Mouse (Mus musculus) stomach, embryonic 14.5 days (tissue): Measurements from ENCODE around the gene Pih1d1. TPM values are rescaled to one million over a fixed set of nuclear protein-coding genes. Genes with fewer than 3 reads are reported as not detected.
"Not testable (repeated sequence)": the region's sequence is repeated elsewhere in the genome, so short reads cannot be mapped to it uniquely, and the experiment has no call there.

ENCODE experiments used
- ATAC-seq: fragments of 200-750 bp; cut with Nextera tagmentation; 2 replicates; pipeline ENCODE4 v1.8.0; 2017; ENCODE audit warnings: low read depth, moderate TSS enrichment; ENCODE audit not compliant: insufficient number of reproducible peaks, insufficient read depth, low FRiP score
- H3K27ac ChIP-seq: fragments of 300-500 bp; sonication (generic); 2 replicates; pipeline ENCODE4 v1.5.1; 2014; ENCODE audit warnings: mild to moderate bottlenecking, low read length, moderate library complexity, mixed read lengths
- H3K27me3 ChIP-seq: fragments of 300-500 bp; sonication (generic); 2 replicates; pipeline ENCODE4 v1.6.1; 2014; ENCODE audit warnings: low read length, control low read depth, mixed read lengths; ENCODE audit not compliant: control insufficient read depth, insufficient read depth
- H3K36me3 ChIP-seq: fragments of 300-500 bp; sonication (generic); 2 replicates; pipeline ENCODE4 v1.6.1; 2014; ENCODE audit warnings: mild to moderate bottlenecking, control low read depth, low read length, moderate library complexity, mixed read lengths; ENCODE audit not compliant: control insufficient read depth, insufficient read depth
- H3K4me1 ChIP-seq: fragments of 300-500 bp; sonication (generic); 2 replicates; pipeline ENCODE4 v1.6.1; 2014; ENCODE audit warnings: low read length, control low read depth, mixed read lengths; ENCODE audit not compliant: control insufficient read depth, insufficient read depth
- H3K4me2 ChIP-seq: fragments of 300-500 bp; sonication (generic); replicated peaks from 2 replicates; pipeline ENCODE4 v1.6.1; 2014; ENCODE audit warnings: low read depth, low read length, control low read depth
- H3K4me3 ChIP-seq: fragments of 300-500 bp; sonication (generic); 2 replicates; pipeline ENCODE4 v1.5.1; 2014; ENCODE audit warnings: low read depth, low read length, control low read depth
- H3K9ac ChIP-seq: fragments of 300-500 bp; sonication (generic); replicated peaks from 2 replicates; pipeline ENCODE4 v1.6.1; 2014; ENCODE audit warnings: low read depth, mild to moderate bottlenecking, control low read depth, low read length, moderate library complexity, mixed read lengths
- H3K9me3 ChIP-seq: fragments of 300-500 bp; sonication (generic); 2 replicates; pipeline ENCODE4 v1.6.1; 2016; ENCODE audit warnings: low read depth, low read length, control low read depth; ENCODE audit not compliant: control insufficient read depth
- WGBS: fragments of 180-500 bp; shearing (Covaris S2); extraction: QIAGEN DNeasy Blood & Tissue Kit; methylation state at CpG from one replicate; pipeline ENCODE4 v1.1.7; 2014; 5-methylcytosine and 5-hydroxymethylcytosine counted together
- polyA plus RNA-seq: library from polyadenylated mRNA; unstranded; fragments of >200 nt; fragmentation: Nextera tagmentation; extraction: Ambion mirVana; gene quantifications from 2 replicates; pipeline ENCODE4 v1.2.1, GENCODE M21; 2014

Pih1d1 gene
- polyA plus RNA-seq, 1 experiment from 2014 or later, result 114 TPM

DNA sequence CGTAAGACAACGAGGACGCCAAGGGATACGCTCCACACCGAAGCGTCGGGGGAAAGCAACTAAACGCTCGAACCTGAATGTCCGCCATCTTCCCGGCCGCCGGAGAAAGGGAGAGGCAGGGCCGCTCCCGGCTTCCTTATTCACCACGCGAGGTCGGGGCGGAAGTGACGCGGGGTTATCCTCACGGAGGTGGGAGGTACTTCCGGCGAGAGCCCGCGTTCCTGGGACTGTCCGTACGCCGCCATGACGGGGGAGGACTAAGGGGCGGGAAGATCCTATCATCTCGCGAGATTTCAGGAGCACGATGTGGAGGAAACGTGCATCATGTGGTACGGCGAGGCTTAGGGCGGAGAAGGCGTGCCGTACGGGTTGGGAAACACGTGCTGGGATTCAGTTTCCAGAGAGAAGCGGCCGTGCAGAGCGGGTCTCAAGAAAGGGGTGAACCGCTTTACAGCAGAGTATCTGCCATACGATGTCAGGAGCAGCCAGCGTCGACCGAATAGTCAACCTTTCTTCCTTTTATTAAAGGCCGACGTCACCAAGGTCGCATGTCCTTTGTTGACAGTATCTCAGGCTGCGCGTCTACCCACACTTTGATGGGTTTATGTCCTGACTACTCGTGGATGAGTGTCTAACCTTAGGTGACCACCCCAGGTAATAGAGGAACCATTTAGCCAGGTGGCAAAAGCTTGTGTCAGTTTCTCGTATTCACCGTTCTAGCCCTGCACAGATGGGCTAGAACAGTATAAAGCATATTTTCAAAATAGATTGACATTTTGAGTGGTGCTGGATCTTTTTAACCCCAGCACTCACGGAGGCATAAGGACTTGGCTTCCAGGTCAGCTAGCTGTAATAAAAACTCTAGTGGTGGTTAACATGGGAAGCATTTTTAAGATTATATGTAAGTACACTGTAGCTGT, 29.6 kb upstream of the Pih1d1 start, which contains the start of gene Rps11:
Gene Rps11 (minus strand): TSS at position 216 of the 920 bp plus-strand sequence.
- Histone ChIP-seq H3K9me3 (no peaks in the 10 kb centered on the region), H3K4me1 (peaks cover 28% of the 10 kb centered on the region), H3K36me3 (peaks cover 64% of the 10 kb centered on the region), H3K4me2 (peak within 1 kb of the TSS; percentile 84), H3K4me3 (peak within 1 kb of the TSS; percentile 99), H3K27me3 (no peaks in the 10 kb centered on the region), H3K9ac (peak within 1 kb of the TSS; percentile 100), H3K27ac (peak within 1 kb of the TSS; percentile 90)
- WGBS, result under 1% methylated on average over 59 of the region's 59 CpGs
- peak; percentile 87 for ATAC-seq

DNA sequence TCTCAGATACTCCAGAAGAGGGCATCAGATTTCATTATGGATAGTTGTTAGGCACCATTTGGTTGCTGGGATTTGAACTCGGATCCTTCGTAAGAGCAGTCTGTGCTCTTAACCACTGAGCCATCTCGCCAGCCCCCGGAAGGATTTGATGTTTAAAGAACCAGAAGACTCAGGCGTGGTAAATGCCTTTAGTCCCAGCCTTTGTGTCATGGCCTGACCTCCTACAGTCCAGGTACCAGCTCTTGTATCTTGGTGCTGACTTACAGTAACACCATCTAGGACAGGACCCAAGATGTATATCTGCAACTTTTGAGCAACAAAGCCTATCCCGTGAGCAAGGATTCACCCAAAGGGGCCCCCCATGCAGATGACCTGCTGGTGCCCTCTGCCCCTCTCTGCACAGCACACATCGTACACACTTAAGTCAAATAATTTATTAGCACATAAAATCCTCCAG, 28.9 kb upstream of the Pih1d1 start:
- ATAC-seq, result no peak
- Histone ChIP-seq H3K4me1 (peaks cover 31% of the 10 kb centered on the region), H3K27me3 (no peaks in the 10 kb centered on the region), H3K4me2 (peak overlapping the region; percentile 25; the same call in 1 of the 2 replicates), H3K4me3 (no peak overlapping the region; the same call in 1 of the 2 replicates), H3K27ac (peak overlapping the region; percentile 79; the same call in 1 of the 2 replicates), H3K9ac (no peak overlapping the region), H3K9me3 (no peaks in the 10 kb centered on the region), H3K36me3 (peaks cover 57% of the 10 kb centered on the region)
- WGBS, result 17% methylated on average over 7 of the region's 7 CpGs

DNA sequence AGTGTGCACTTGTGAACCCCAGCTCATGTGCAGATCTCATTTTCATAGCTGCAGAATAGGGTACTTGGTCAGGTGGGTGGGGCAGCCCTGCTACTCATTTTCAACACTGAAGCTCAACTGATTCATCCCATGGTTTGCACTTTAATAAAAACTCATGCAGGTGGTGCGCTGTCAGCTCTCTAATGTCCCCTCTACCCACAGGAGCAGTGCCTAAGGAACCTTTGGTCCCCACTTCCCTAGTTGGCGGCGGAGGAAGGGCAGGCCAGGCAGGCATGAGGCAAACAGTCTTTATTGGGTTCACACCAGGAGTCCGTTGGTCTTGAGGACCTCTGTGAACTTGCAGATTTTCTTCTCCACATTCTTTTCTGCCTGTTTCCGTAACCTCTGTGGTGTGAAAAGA, 28.5 kb upstream of the Pih1d1 start:
- H3K4me2 ChIP-seq, H3K9ac ChIP-seq, H3K27ac ChIP-seq, H3K4me3 ChIP-seq, H3K9me3 ChIP-seq, H3K27me3 ChIP-seq, ATAC-seq: not testable (repeated sequence)
- H3K4me1 ChIP-seq, result peaks cover 31% of the 10 kb centered on the region
- WGBS, result 71% methylated on average over 5 of the region's 5 CpGs
- peaks cover 52% of the 10 kb centered on the region for H3K36me3 ChIP-seq

DNA sequence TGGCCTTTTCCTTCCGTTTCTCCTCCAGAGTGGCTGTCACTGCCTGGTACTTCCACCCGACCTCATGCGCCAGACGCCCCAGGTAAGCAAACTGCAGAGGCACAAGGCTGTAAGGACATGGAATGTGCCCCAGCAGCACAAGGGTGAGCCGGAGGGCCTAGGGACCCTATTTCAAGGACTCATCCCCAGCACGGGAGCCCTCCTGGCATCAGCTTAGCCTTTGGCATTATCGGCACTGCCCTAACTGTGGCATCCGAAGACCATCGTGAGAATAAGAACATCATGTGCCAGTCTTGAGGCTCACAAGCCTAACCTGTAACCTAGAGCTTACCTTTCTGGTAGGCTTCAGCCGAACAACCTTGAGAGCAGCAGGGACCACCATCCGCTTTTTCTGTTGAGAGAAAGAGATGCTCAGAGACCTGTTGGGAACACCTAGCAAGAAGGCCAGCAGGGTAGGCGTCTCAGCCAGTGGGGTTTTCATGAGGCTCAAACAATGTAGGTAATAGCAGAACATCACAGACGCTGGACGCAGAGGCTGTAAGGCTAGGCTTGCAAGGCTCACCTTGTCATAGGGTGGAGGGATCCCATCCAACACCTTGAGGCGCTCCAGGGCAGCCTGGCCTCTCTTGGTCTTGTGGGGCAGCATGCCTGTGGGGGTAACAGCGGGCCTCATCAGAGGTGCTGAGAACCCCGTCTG, 27.8 kb upstream of the Pih1d1 start:
- H3K4me1 ChIP-seq, result peaks cover 31% of the 10 kb centered on the region
- H3K27ac ChIP-seq, result peak overlapping the region; percentile 87; the same call in 1 of the 2 replicates
- no peaks in the 10 kb centered on the region for H3K9me3 ChIP-seq
- H3K36me3 ChIP-seq, result peaks cover 46% of the 10 kb centered on the region
- ATAC-seq, result no peak
- no peaks in the 10 kb centered on the region for H3K27me3 ChIP-seq
- peak overlapping the region; percentile 93 for H3K4me3 ChIP-seq
- H3K9ac ChIP-seq, result peak overlapping the region; percentile 99
- WGBS, result 70% methylated on average over 17 of the region's 17 CpGs
- peak overlapping the region; percentile 87 for H3K4me2 ChIP-seq

DNA sequence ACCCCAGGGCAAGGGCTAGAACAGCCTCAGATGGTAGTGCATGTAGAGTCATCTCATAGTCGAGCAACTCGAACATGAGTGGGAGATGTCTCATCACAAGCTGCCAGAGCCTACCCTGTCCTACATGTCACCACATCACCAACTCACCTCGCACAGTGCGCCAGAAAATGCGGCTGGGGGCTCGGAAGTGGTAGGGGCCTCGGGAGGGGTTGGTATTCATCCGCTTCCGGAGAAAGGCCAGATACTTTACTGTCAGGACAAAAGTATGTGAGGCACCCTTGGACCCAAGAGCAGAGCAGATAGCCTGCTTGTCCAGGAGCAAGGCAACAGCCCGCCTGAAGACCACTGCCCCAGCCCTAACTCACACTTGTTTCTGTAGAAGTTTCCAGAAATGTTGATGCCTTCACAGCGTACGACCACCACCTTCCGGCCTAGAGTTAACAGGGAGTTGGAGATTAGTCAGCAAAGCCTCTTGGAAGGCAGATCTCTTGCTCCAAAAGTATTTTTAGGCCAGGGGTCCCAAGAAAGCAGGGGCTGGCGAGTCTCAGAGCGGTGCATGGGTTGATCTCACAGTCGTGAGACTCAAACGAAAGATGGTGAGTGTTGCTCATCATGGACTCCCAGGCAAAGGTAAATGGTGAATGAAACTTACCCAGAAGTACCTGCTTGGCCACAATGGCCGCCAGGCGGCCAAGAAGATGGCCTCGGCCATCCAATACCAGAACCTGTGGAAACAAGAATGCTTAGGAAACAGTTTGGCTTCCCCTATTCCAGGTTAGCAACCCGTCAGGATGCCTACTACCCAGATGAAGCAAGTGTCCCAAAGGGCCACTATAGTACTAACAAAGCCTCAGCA, 27.0 kb upstream of the Pih1d1 start:
- Histone ChIP-seq H3K27me3 (no peaks in the 10 kb centered on the region), H3K9ac (peak overlapping the region; percentile 99), H3K27ac (peak overlapping the region; percentile 87), H3K4me1 (peaks cover 31% of the 10 kb centered on the region), H3K4me2 (peak overlapping the region; percentile 87), H3K4me3 (peak overlapping the region; percentile 93), H3K9me3 (no peaks in the 10 kb centered on the region), H3K36me3 (peaks cover 38% of the 10 kb centered on the region)
- ATAC-seq, result no peak
- WGBS, result 35% methylated on average over 21 of the region's 21 CpGs

DNA sequence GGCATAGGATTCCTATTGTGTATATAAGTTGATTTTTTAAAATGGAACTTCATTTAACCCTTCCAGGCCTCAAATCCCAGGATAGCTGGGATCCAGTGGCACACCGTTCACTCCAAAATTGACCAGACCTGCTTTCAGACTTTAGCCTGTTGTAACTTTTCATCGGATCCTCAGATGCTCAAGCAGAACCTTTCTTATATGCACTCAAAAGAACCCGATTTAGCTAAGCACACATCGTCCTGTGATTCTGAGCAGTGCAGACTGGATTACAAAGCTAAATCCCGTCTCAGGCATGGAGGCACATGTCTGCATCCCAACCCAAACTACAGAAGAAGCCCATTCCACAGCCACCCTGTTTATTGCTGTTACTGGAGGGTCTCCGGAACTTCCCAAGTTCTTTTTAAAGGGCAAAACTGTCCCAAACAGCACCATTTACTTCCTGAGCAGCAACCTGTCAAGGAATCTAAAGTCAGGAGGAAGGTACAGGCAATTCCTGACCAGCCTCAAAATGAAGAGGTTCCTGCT, 26.3 kb upstream of the Pih1d1 start:
- Histone ChIP-seq H3K27me3 (no peaks in the 10 kb centered on the region), H3K27ac (peak overlapping the region; percentile 87), H3K4me2 (peak overlapping the region; percentile 87), H3K9ac (peak overlapping the region; percentile 99), H3K36me3 (peaks cover 31% of the 10 kb centered on the region), H3K9me3 (no peaks in the 10 kb centered on the region), H3K4me1 (peaks cover 27% of the 10 kb centered on the region), H3K4me3 (peak overlapping the region; percentile 93)
- no peak for ATAC-seq
- WGBS, result 0% methylated on average over 6 of the region's 6 CpGs

DNA sequence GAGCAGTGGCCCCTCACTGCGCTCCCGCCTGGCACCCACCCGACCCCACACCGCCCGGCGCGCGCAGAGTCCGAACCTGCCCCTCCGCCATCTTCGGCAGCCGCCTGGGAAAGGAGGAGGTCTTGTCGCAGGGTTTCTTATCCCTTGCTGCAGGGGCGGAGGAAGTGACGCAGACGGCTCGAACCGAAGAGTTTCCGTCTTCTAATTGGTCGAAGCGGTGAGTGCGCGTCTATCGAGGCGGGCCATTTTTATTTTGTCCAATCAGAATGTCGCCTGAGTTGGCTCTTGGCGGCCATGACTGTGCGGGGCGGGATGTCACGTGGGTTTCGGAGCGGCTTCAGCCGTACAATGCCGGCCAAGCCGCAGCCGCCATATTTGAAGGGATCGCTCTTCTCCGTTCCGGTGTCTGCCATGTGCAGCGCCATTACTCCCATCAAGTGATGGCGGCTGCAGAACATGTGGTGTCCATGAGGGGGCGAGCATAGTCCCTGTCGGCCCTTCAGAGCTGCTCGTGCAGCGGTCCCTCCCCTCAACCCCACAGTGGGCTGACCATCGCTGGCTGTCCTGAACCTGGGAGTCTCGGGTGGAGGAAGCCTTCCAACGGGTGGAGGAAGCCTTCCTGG, 25.4 kb upstream of the Pih1d1 start, which contains the start of gene Rpl13a:
Gene Rpl13a (minus strand): TSS at position 138 of the 623 bp plus-strand sequence.
- Histone ChIP-seq H3K9me3 (no peaks in the 10 kb centered on the region), H3K27ac (peak within 1 kb of the TSS; percentile 92), H3K36me3 (peaks cover 27% of the 10 kb centered on the region), H3K9ac (peak within 1 kb of the TSS; percentile 99), H3K27me3 (no peaks in the 10 kb centered on the region), H3K4me3 (peak within 1 kb of the TSS; percentile 93), H3K4me2 (peak within 1 kb of the TSS; percentile 87), H3K4me1 (peaks cover 22% of the 10 kb centered on the region)
- under 1% methylated on average over 48 of the region's 48 CpGs for WGBS
- ATAC-seq, result peak; percentile 91
